Mouse (Mus musculus) layer of hippocampus, postnatal 36 days (tissue): ENCODE data around the gene Gabra6. TPM values are rescaled to one million over a fixed set of nuclear protein-coding genes. Genes with fewer than 3 reads are reported as not detected.

Experiments
- DNase-seq, 2 experiments: peaks; one replicate each; pipeline ENCODE4 v3.0.0; 2022
- total RNA-seq, 2 experiments: library from RNA; stranded (reverse); gene quantifications; 2 replicates each; pipeline ENCODE4 v1.2.3; 2021

The Gabra6 gene
- total RNA-seq = under 1 TPM; 0.27 to 0.56 TPM

DNA sequence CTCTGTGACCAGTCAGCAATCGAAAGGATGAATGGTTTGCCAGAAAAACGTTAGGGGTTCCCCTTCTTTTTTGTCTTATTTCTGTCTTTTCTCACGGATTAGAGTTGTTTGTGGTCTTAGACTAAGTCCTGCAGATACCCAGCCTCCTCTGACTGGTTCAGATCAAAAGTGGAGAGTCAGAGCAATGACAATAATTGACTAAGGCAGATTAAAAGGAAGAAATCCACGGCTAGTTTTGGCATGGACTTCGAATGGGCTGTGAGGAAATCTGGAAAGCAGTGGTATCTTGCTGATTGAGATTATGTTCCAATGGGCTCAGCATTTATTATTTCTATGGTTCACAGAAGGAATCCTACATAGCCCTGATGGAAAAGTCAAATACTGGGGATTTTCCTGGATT, at the start of gene Gabra6:
Gene Gabra6 (minus strand): TSS at position 191 of the 400 bp plus-strand sequence.
- no peak for DNase-seq

GRCm38 (mm10) chr11:42365544-42365943, 44.7 kb upstream of the Gabra6 start:
- DNase-seq = no peak

DNA sequence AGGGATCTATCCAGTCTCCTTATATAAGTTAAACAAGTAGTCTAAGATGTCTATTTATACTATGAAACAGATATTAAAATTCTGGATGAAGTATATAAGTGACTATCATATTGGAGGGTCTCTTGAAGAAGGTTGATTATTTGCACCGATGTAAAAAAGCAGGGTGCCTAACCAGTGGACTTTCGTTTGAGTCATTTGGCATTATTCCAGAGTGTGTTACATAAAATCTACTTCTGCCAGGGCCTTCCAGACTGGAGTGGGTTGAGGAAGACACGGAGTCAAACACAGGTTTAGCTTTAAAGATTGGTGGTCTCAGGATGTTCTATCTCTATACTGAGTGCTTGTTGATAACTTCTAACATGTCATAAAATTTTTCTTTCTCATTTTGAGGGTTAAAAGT, 11.2 kb upstream of the Gabra6 start:
- DNase-seq = no peak

GRCm38 (mm10) chr11:42326262-42326661, 5.4 kb upstream of the Gabra6 start:
- DNase-seq = no peak

GRCm38 (mm10) chr11:42321560-42321959, 688 bp upstream of the Gabra6 start:
- no peak for DNase-seq

- no peak for DNase-seq
Measured at GRCm38 (mm10) chr11:42319521-42319920, 1.4 kb downstream of the Gabra6 start.

- no peak for DNase-seq
Measured at GRCm38 (mm10) chr11:42319101-42319500, 1.8 kb downstream of the Gabra6 start.

- no peak for DNase-seq
Measured at GRCm38 (mm10) chr11:42317985-42318384, 2.9 kb downstream of the Gabra6 start.

- DNase-seq = peak; percentile 2 to 8
Measured at GRCm38 (mm10) chr11:42314850-42315249, 6.0 kb downstream of the Gabra6 start.

GRCm38 (mm10) chr11:42310892-42311291, 10.0 kb downstream of the Gabra6 start:
- no peak for DNase-seq

DNA sequence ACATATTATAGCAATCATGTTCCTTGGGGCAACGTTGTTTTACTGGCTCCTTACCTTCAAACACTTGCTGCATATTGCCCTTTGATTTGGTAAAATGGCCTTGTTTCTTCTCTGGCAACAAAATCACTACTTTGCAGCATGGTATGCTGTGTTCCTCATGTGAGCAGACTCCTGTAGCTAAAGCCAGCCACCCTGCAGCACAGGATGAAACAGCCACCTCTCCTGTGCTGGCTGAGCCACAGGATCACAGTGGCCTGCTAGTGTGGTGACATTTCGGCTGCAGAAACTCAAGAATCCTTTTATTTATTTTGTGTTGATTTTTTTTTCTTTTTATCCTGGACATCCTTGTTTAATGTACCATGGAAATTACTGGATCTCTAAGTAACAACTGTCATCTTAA, 11.8 kb downstream of the Gabra6 start:
- DNase-seq = no peak

DNA sequence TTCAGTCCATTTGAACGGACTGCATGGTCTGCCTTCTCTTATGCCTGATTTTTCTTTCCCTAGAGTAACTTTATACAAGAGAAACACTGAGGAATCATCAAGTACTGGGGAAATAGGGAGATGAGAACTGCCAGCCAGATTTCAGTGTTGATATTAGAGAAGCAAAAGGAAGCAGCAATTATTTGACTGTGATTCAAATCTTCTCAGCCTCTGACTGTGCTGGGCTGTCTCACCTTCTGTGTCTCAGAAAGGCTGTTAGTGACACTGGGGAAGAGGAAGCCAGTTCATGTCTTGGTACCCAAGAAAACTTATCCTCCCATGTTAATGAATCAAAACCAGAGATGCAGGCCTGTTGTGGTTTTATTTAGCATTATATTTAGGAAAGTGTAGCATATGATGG, 14.8 kb downstream of the Gabra6 start:
- no peak for DNase-seq

GRCm38 (mm10) chr11:42258978-42259377, 61.9 kb downstream of the Gabra6 start:
- DNase-seq = no peak

Other genes starting within 250 kb of the Gabra6 start
- 100 to 1,000 TPM; 386 to 441 TPM for gene Gabra1, start 138.1 kb downstream of the Gabra6 start, total RNA-seq
- gene Gabrb2, start 98.7 kb upstream of the Gabra6 start, total RNA-seq = 100 to 1,000 TPM; 145 TPM